Mouse (Mus musculus) megakaryocyte-erythroid progenitor cell, adult 5-6 weeks (primary cell): Measurements from ENCODE around the gene Fbp2. TPM values are rescaled to one million over a fixed set of nuclear protein-coding genes. Genes with fewer than 3 reads are reported as not detected.

ENCODE experiments used
- ATAC-seq: replicated peaks from 2 replicates; pipeline ENCODE4 v1.8.0; 2016; ENCODE audit warnings: mild to moderate bottlenecking, inconsistent platforms; ENCODE audit not compliant: severe bottlenecking, poor library complexity, low FRiP score, low TSS enrichment
- total RNA-seq, 2 experiments: library from RNA; stranded (forward) in 1 of 2; stranded (reverse) in 1 of 2; fragments of 200-1000, 215-1000 nt in 1 of 2; fragments of >200 nt in 1 of 2; fragmentation: Nextera tagmentation in 1 of 2; gene quantifications; 2 replicates each; pipeline ENCODE4 v1.2.3; 2014 to 2017

Fbp2 gene
- total RNA-seq (2014; fragmentation: Nextera tagmentation): not detected in 2 replicates
- total RNA-seq (2017): not detected in 2 replicates

- no peak for ATAC-seq
Observed at GRCm38 (mm10) chr13:62857941-62858915, at the start of gene Fbp2. Gene Fbp2, minus strand, starts transcription at chr13:62858422.

DNA sequence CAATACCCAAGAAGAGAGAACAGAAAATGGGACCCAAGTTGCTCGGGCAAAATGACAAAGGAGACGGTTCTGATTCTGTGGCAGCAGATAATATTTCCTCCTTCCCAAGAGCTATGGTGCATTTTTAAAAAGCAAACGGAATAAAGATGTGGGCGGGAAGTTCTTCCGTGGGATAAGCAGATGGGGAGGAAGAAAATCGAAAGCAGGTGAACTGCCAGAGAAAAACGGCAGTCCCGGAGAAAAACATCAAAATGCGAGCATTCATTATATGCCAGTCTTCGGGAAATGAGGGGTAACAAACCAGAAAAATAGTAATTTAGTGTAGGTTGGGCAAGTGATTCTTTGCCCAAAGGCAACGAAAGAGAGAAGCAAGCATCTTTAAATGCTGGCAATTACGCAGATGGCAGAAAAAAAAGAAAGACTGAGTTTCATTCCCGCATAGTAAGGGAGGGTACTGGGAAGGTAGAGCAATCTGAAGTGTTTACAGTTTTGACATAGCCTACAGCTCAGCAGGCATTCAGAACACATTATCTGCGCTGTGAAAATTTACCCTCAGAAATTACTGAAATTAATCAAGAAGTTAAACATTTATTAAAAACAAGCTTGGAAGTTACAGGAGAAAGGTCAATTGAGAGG lies 49.4 kb upstream of the Fbp2 start:
- no peak for ATAC-seq

DNA sequence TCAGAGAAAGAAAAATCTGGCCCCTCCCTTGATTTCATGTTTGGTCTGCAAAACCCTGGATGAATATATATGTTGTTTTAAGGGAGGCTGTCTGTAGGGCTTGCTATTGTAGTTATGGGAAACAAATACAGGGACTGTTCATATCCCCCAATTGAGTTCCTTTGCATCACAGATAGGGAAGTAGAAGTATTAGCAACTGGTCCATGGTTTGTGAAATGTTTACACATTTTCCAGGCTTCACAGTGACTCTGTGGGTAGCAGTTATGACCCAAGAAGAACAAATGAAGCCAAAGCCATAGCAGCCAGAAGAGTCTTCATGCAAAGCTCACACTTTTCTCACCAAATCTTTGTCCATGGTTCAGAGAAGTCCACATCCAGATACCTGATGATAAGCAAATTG lies 42.9 kb upstream of the Fbp2 start:
- no peak for ATAC-seq

- ATAC-seq: no peak
Observed at GRCm38 (mm10) chr13:62897927-62898646, 39.9 kb upstream of the Fbp2 start.

DNA sequence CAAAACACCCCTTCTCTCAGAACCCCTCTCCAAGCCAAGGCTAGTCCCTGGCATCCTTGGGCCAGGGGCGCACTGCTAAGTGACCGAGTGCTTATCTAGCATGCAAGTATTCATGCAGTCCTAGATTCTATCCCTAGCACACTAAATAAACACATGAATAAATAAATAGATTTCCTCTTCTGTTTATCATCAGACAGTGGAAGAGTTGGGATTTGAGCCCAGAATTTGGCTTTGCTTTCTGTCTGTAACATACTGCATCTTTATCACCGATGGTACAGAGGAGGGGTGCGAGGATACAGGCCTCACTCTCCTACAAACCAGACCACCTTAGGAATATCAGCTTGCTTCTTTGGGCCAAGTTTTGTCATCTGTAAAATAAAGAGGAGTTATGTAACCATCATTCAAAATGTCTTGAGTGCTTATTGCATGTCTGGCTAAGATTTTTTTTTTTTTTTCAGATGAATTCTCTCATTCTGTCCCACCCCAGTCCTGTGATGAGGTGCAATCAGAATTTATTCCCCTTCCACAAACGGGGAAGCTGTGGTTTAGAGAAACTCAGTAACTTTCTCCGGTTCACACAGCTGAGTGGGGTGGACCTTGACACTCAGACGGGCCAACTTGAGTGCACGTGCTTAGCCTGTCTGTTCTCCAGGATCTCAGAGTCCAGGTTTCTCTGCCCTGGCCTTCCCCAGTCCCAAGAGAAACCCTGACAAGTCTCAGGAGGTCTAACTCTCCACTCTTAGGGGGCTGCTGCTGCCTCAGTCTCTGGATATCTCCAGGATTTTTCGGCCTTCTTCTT lies 35.0 kb upstream of the Fbp2 start:
- ATAC-seq: no peak

GRCm38 (mm10) chr13:62889311-62889710 lies 31.1 kb upstream of the Fbp2 start:
- ATAC-seq: no peak

DNA sequence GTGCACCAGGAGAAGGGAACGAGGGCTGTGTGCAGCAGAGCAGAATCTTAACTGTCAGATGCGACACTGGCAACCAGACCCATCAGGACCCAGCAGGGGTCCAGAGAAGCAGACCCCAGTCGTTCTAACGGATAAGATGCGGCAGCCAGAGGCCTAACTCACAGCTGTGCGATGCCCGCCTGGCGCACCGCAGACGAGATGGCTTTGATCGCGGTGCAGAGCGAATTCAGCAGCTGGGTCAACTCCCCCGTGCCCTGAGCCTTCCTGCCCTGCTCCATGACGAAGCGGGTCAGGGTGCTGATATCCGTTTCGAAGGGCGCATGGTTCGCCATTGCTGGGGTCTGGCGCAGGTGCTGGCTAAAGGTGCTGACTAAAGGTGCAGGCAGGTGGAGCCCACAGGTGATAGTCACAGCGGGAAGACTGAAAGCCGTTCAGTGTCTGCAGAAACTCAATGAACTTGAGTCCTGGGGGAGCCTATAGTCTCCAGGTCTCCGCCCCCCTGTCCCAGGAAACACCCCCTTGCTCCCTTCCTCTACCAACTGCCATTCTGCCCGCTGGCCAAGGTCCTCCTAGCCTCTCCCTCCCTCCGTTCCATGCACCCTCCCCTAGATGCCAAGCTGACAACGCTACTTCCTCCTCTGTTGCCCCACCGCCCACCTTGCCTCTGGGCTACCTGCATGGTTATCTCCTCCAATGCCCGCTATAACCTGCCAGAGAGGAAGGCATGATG lies 29.7 kb upstream of the Fbp2 start, which contains the start of gene Fbp1:
Gene Fbp1 (minus strand): TSS at position 571 of the 730 bp plus-strand sequence.
- peak; percentile 50; the same call in 1 of the 2 replicates for ATAC-seq

- no peak for ATAC-seq
Observed at GRCm38 (mm10) chr13:62884536-62884935, 26.3 kb upstream of the Fbp2 start.

- no peak for ATAC-seq
Observed at GRCm38 (mm10) chr13:62883925-62884324, 25.7 kb upstream of the Fbp2 start.

GRCm38 (mm10) chr13:62883436-62883835 lies 25.2 kb upstream of the Fbp2 start:
- ATAC-seq: no peak

DNA sequence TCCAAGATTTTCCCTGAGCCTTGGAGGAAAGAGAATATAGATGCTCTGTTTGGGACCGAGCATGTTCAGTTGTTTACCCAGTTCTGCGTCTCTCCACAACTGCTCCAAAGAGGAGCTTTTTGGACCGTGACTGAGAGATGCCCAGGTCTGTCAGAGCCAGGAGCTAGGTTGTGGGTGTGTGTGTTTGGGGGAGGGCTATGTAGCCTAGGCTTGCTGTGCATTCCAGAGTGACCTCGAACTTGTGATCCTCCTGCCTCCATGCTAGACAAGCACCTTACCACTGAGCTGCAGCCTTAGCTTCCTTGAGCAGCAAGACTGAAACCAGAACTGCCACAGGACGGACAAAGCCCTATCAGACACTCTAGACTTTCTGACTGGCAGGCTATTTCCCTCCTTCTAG lies 24.6 kb upstream of the Fbp2 start:
- no peak for ATAC-seq

DNA sequence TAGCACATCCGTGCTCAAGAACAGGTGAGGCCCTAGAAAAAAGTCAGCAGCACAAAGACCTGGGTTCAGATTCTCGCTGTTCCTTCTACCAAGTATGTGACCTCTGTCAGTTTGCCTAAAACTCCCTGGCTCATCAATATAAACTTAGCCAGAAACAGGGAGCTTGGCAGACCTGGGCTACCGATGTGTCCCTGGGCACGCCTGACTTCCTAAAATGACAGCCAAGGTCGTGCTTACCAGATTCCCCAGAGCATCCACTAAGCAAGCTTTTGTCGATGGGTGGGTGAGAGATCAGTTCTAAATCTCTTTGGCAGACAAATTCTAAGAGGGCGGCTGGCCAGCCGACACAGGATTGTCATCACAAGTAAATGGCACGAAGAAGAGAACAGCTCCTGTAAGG lies 23.1 kb upstream of the Fbp2 start:
- ATAC-seq: no peak

- ATAC-seq: no peak; the same call in 1 of the 2 replicates
Observed at GRCm38 (mm10) chr13:62879831-62880615, 21.8 kb upstream of the Fbp2 start.

DNA sequence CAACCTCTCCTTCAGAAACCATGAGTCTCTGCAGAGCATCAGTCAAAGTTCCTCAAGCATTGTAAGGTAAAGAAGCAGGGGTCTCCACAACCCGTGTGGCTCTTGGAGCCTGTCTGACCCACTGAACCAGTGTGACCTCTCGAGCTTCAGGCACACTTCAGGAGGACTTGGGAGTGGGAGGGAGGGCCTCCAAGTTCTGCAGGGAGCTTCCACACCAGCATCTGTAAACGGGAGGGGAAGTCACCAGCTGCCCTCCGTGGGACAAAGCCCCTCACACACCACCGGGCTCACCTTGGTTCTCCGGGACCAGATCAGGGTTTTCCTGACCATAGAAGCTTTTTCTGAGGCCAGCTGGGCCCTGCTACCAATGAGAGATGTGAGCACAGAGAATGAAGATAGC lies 21.2 kb upstream of the Fbp2 start:
- no peak for ATAC-seq

DNA sequence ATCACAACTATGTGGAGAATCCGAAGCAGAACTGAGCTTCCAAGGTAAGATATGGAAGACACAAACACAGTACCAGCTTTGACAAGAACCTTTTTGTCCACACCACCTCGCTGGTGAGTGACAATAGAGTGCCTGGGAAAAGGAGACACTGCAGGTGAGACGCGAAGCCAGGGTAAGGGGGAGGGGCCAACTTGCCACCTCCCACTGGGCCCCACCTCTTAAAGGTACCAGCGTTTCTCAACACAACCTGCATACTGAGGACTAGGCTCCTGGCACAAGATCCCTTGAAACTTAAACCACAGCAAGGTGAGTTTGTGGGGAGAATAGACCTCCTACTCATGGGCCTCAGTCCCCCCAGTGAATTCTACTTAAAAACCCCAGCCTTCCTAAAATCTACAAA lies 19.0 kb upstream of the Fbp2 start:
- no peak for ATAC-seq

GRCm38 (mm10) chr13:62876111-62876510 lies 17.9 kb upstream of the Fbp2 start:
- ATAC-seq: no peak

DNA sequence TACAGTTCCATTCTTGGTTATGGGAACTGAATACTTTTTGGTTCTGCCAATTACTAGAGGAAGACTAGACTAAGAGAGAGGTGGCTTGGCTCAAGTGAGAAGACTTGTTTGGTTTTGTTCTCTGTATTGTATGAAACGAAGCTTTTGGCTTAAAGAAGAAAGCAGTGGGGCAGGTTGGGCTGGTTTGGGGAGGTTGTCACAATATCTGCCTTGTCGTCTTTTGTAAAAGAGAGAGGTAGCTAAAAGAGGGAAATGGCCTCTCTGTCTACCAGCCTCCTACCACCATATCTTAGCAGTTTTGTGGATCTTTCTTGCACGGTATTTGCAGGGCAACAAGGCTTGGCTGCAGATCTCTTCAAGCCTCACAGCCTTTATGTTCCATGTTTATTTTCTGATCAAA lies 14.0 kb upstream of the Fbp2 start:
- no peak for ATAC-seq

GRCm38 (mm10) chr13:62870605-62871004 lies 12.4 kb upstream of the Fbp2 start:
- no peak for ATAC-seq
